Mouse (Mus musculus) kidney, postnatal 0 days (tissue): ENCODE data around the gene Tas2r138. TPM values are rescaled to one million over a fixed set of nuclear protein-coding genes. Genes with fewer than 3 reads are reported as not detected.

Experiments used
- ATAC-seq: fragments of 200-750 bp; cut with Nextera tagmentation; replicated peaks from 2 replicates; pipeline ENCODE4 v1.8.0; 2017; ENCODE audit warnings: low read depth, moderate number of reproducible peaks, moderate TSS enrichment, moderate library complexity; ENCODE audit not compliant: low FRiP score
- DNase-seq: peaks from one replicate; pipeline ENCODE4 v3.0.0-alpha.2; 2016; ENCODE audit warnings: low spot score
- H3K27ac ChIP-seq: fragments of 300-500 bp; sonication (generic); 2 replicates; pipeline ENCODE4 v1.5.1; 2014; ENCODE audit warnings: mild to moderate bottlenecking
- H3K27me3 ChIP-seq: fragments of 300-500 bp; sonication (generic); 2 replicates; pipeline ENCODE4 v1.6.1; 2014; ENCODE audit warnings: low read length, mixed read lengths; ENCODE audit not compliant: insufficient read depth
- H3K36me3 ChIP-seq: fragments of 300-500 bp; sonication (generic); 2 replicates; pipeline ENCODE4 v1.6.1; 2014; ENCODE audit warnings: low read length, mixed read lengths; ENCODE audit not compliant: insufficient read depth
- H3K4me1 ChIP-seq: fragments of 300-500 bp; sonication (generic); replicated peaks from 2 replicates; pipeline ENCODE4 v1.6.1; 2014; ENCODE audit warnings: antibody characterized with exemption, low read length, mixed read lengths; ENCODE audit not compliant: insufficient read depth
- H3K4me2 ChIP-seq: fragments of 300-500 bp; sonication (generic); 2 replicates; pipeline ENCODE4 v1.6.1; 2014; ENCODE audit warnings: mild to moderate bottlenecking, low read length, moderate library complexity, mixed read lengths
- H3K4me3 ChIP-seq: fragments of 300-500 bp; sonication (generic); replicated peaks from 2 replicates; pipeline ENCODE4 v1.5.1; 2014; ENCODE audit warnings: low read depth, low read length
- H3K9ac ChIP-seq: fragments of 300-500 bp; sonication (generic); 2 replicates; pipeline ENCODE4 v1.6.1; 2014; ENCODE audit warnings: low read depth, low read length
- H3K9me3 ChIP-seq: fragments of 300-500 bp; sonication (generic); replicated peaks from 2 replicates; pipeline ENCODE4 v1.6.1; 2016; ENCODE audit warnings: low read length, inconsistent platforms, mixed read lengths
- CTCF ChIP-seq: IDR thresholded peaks from 2 replicates; pipeline ENCODE4 v1.5.1; 2016; ENCODE audit warnings: antibody characterized with exemption, low read depth, mild to moderate bottlenecking, moderate library complexity
- WGBS: fragments of 180-500 bp; shearing (Covaris S2); extraction: QIAGEN DNeasy Blood & Tissue Kit; methylation state at CpG from one replicate; pipeline ENCODE4 v1.1.7; 2014; 5-methylcytosine and 5-hydroxymethylcytosine counted together
- polyA plus RNA-seq: library from polyadenylated mRNA; unstranded; fragments of >200 nt; fragmentation: Nextera tagmentation; extraction: Ambion mirVana; gene quantifications from 2 replicates; pipeline ENCODE4 v1.2.1, GENCODE M21; 2015

Gene Tas2r138
- polyA plus RNA-seq, 1 experiment from 2014 or later: not detected

DNA sequence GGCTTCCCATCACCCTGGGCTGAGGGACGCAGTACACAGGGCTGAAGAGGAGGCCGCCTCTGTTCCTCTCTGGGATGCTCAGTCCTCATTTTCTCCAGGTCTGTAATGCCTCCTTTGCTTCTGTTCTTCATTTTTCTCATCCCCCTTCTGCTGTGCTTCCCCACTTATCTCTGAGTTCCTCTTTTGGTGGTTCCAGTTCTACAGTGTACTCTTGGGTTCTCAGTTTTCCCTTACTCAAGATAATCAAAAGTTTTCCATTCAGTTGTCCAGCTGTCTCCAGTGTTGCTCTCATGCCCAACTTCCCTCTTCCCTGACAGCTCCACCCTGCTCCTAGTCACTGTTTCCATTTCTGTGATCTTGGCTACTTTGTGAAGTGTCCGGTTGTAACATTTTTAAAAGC lies 39.5 kb downstream of the Tas2r138 start:
- H3K4me2 ChIP-seq: no peak overlapping the region
- H3K4me3 ChIP-seq: no peak overlapping the region
- no peak for DNase-seq
- no peaks in the 10 kb centered on the region for H3K36me3 ChIP-seq
- no peak overlapping the region for H3K9ac ChIP-seq
- H3K27ac ChIP-seq: no peak overlapping the region
- no peaks in the 10 kb centered on the region for H3K9me3 ChIP-seq
- no peaks in the 10 kb centered on the region for H3K4me1 ChIP-seq
- no peak for TF ChIP-seq CTCF
- ATAC-seq: no peak
- 69% methylated on average over 3 of the region's 3 CpGs for WGBS
- H3K27me3 ChIP-seq: no peaks in the 10 kb centered on the region

GRCm38 (mm10) chr6:40569187-40569586 lies 43.9 kb downstream of the Tas2r138 start, which contains the start of gene Olfr460:
TSS of gene Olfr460 (plus strand) at chr6:40569487.
- DNase-seq (no peak), ATAC-seq (no peak)
- Histone ChIP-seq H3K4me2 (no peak within 1 kb of the TSS), H3K4me1 (no peaks in the 10 kb centered on the region), H3K27me3 (no peaks in the 10 kb centered on the region), H3K4me3 (no peak within 1 kb of the TSS), H3K27ac (no peak within 1 kb of the TSS), H3K9me3 (no peaks in the 10 kb centered on the region), H3K36me3 (no peaks in the 10 kb centered on the region), H3K9ac (no peak within 1 kb of the TSS)
- no peak for TF ChIP-seq CTCF
- 85% methylated on average over 3 of the region's 3 CpGs for WGBS

Other genes with a start within 250 kb of the Tas2r138 start
- gene E330009J07Rik, start 177.2 kb downstream of the Tas2r138 start, polyA plus RNA-seq: 6.9 TPM in 2 replicates
- 0.04 TPM in 1 of 2 replicates, not detected in the other for gene Wee2, start 174.2 kb downstream of the Tas2r138 start, polyA plus RNA-seq
- gene Ssbp1, start 142.0 kb downstream of the Tas2r138 start, polyA plus RNA-seq: 184 and 196 TPM in 2 replicates
- not detected in 2 replicates for gene Tas2r137, start 122.1 kb downstream of the Tas2r138 start, polyA plus RNA-seq
- gene Tas2r108, start 119.8 kb downstream of the Tas2r138 start, polyA plus RNA-seq: not detected in 2 replicates
- not detected in 2 replicates for gene Prss37, start 93.8 kb downstream of the Tas2r138 start, polyA plus RNA-seq
- gene Olfr461, start 58.3 kb downstream of the Tas2r138 start, polyA plus RNA-seq: 0.03 and 0.12 TPM in 2 replicates
- not detected in 2 replicates for gene Olfr460, start 43.8 kb downstream of the Tas2r138 start, polyA plus RNA-seq
- 0.42 and 0.84 TPM in 2 replicates for gene Clec5a, start 27.5 kb downstream of the Tas2r138 start, polyA plus RNA-seq
- gene Mgam, start 15.5 kb upstream of the Tas2r138 start, polyA plus RNA-seq: 2.3 and 3.3 TPM in 2 replicates